Mouse (Mus musculus) frontal cortex, postnatal 25 days (tissue): ENCODE results near the gene Cela1.

Experiments used
- DNase-seq, 2 experiments: peaks; one replicate each; pipeline ENCODE4 v3.0.0; 2022; ENCODE audit warnings: low spot score in 2 of 2

Gene Cela1

DNA sequence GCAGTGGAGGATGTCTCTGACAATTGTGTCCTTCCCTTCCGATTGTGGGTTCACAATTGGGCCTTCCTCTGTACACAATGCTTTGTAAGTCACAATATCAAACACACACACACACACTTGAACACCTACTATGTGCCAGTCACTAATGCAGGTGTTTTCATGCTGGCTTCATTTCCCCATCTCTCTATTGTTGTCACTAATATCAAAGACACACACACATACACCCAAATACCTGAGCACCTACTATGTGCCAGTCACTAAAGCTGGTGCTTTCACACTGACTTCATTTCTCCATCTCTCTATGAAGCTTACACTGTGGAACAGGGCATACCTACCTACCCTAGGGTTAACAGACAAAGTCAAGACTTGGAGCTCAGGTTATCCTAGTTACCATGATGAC lies 17.7 kb upstream of the Cela1 start:
- no peak for DNase-seq

GRCm38 (mm10) chr15:100703913-100704312 lies 16.2 kb upstream of the Cela1 start:
- no peak for DNase-seq

GRCm38 (mm10) chr15:100701856-100702255 lies 14.1 kb upstream of the Cela1 start:
- no peak for DNase-seq

DNA sequence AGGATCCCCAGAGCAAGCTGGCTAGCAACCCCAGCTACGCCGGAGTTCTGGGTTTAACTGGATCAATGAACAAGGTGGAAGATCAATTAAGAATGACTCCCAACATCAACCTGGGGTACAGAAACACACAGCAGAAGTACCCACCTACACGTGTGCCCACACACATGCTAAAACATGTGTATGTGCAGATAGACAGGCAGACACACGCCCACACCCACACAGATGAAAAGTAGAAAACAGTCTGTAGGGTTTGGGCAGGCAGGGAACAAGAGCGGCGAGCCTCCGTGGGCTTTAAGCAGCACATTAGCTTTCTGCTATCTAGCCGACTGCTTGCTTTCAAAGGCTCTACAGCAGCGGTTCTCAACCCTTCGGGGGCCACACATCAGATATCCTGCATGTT lies 13.4 kb upstream of the Cela1 start:
- DNase-seq, result no peak

DNA sequence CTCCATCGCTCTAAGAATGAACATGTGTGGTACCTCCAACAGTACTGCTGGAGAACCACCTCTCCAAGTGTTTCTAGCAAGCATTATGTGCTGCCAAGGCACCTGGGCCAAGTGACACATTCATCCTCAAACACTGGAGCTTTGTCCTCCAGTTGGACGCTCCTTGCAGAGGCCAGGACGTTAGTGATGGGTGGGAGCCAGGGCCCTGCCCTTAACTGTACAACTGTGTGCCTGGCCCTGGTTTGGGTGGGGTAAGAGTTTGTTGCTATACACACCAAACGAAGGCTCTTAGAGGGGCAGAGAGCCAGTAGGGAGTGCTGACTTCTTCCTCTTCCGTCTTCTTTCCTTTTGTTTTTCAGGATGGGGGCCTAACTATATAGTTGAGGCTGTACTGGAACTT lies 12.7 kb upstream of the Cela1 start:
- DNase-seq, result no peak

GRCm38 (mm10) chr15:100699386-100699785 lies 11.7 kb upstream of the Cela1 start:
- no peak for DNase-seq

DNA sequence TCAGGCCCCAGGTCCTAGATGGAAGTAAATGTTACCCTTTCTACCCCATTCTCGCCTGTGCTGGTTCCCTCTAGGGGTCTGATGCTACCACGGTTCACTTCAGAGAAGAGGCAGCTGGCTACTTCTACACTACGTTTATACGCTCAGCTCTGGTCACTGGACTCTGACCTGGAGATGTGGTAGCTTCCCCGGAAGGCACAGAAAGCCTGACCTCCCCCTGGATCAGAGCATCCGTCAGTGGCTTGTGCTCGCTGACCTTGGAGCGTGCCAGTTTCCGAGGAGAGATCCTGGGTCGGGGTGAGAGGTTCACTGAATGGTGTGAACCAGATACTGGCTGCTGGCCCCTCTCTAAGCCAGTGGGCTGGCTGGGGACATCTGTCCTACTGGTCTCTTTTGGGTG lies 10.4 kb upstream of the Cela1 start:
- no peak for DNase-seq

GRCm38 (mm10) chr15:100694406-100694805 lies 6.7 kb upstream of the Cela1 start:
- no peak for DNase-seq

- no peak for DNase-seq
Observed at GRCm38 (mm10) chr15:100691990-100692389, 4.3 kb upstream of the Cela1 start.

GRCm38 (mm10) chr15:100686989-100687388 lies 732 bp downstream of the Cela1 start:
- DNase-seq, result no peak

DNA sequence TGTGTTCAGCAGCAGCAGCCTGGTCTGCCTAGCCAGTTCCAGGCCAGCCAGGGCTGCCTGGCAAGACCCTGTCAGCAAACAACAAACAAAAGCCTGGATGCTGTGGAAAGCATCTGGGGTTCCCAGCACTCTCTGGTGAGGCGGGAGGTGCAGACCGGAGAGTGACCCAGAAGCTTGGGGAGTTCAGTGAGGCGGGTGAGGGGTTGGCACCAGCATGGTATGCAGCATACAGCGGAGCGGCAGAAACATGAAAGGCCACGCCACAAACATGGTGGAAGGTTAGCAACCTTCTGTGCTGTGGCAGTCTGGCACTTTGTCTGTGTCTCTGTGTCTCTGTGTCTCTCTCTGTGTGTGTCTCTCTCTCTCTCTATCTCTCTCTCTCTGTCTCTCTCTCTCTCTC lies 1.3 kb downstream of the Cela1 start:
- no peak for DNase-seq

- DNase-seq, result no peak
Observed at GRCm38 (mm10) chr15:100685849-100686248, 1.9 kb downstream of the Cela1 start.

- DNase-seq, result no peak
Observed at GRCm38 (mm10) chr15:100685255-100685654, 2.5 kb downstream of the Cela1 start.

- no peak for DNase-seq
Observed at GRCm38 (mm10) chr15:100684450-100684849, 3.3 kb downstream of the Cela1 start.

- DNase-seq, result peak; percentile 70 to 72
Observed at GRCm38 (mm10) chr15:100683041-100683440, 4.7 kb downstream of the Cela1 start.

GRCm38 (mm10) chr15:100681770-100682169 lies 6.0 kb downstream of the Cela1 start:
- DNase-seq, result no peak

- DNase-seq, result no peak
Observed at GRCm38 (mm10) chr15:100680381-100680780, 7.3 kb downstream of the Cela1 start.

DNA sequence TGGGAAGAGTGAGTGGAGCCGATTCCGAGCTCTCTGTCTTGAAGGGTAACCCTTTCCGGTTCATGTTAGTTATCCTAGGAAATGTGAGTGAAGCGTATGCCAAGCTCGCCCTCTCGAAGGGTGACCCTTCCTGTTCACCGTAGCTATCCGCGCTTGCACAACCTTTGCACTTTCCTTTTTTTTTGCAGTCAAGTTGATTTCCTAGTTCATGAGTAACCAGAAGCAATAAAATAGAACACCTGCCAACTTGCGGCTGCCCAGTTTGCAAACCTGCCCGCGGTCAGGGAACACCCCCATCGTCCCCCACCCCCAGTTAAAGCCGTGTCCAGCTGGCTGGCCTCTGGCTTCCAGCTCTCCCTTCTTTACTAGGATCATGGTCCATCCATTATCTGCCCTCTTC lies 8.7 kb downstream of the Cela1 start:
- no peak for DNase-seq

- DNase-seq, result no peak
Observed at GRCm38 (mm10) chr15:100678581-100678980, 9.1 kb downstream of the Cela1 start.

- DNase-seq, result no peak
Observed at GRCm38 (mm10) chr15:100677675-100678074, 10.0 kb downstream of the Cela1 start.

GRCm38 (mm10) chr15:100676521-100676920 lies 11.2 kb downstream of the Cela1 start:
- DNase-seq, result no peak

DNA sequence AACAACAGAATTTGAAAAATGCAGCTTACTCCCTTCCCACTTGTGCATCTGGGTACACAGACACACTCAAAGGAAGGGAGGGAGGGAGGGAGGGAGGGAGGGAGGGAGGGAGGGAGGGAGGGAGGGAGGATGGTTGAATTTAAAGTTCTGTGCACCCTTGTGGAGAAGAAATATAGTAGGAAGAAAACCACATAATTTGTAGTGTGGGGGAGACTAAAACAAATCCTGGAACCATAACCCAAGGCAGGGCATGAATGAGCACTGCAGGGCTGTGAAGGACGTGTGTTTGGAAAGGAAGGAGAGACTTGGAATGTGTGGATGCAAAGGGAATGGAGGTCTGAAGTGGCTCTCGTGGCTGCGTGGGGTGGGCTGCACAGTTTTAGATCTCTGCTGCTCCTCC lies 12.2 kb downstream of the Cela1 start:
- DNase-seq, result no peak

DNA sequence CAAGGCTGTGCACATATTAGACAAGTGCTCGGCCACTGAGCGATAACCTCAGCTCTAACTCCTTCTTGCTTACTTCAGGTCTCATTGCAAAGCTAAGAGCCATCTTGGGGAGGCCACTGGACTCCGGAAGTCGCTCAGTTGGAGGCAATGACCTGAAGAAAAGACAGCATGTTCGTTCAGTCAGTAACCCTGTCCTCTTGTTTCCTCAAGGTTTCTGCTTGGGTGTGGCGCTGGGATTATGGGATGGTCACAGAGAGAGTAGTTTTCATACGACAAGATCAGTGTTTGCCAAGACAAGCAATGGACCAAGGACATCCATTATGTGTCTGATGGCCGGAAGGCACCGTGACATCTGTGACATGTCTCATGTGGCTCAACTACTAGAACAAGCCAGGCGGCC lies 13.2 kb downstream of the Cela1 start:
- DNase-seq, result no peak

DNA sequence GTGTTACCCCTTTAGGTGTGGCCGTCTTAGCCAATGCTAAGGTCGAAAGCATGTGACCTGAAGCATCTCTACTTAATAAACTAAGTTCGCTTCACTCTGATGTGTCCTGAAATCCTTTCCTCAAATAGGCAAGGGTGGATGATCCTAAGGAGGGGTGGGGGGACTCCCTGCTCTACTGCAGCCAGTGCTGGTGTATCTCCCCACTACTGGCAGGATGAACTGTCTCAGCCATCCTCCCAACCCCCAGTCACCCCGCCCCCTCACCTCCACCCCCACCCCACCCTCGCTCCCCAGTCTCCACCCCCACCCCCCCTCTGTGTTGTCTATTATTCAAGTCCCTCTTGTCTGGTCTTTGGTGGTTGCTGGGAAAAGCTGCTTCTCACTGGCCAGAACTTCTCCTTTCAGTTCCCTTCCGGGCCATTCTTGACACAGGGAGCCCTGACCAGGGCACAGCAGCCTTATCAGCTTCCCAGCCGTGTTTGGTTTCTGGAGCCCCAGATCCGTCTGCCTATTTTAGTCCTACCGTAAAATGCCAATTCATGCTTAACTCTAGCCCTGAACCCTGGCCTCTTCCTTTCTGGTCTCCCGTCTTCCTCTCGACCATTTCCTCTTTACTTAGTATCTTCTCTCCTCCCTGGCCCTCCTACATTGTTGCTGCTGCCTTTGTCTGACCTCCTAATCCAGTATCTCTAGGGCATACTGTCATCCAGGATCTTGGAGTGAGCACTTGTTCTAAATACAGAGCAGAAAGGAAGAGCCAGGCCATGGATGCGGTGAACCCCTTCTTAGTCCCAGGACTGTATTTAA lies 13.9 kb downstream of the Cela1 start:
- no peak for DNase-seq
